Mouse (Mus musculus): ENCODE results near the gene Gnptab. TPM values are rescaled to one million over a fixed set of nuclear protein-coding genes. Genes with fewer than 3 reads are reported as not detected.
"Not testable (repeated sequence)": the region's sequence is repeated elsewhere in the genome, so short reads cannot be mapped to it uniquely, and the experiment has no call there.

Gnptab gene
- polyA plus RNA-seq, 1 experiment from 2014 or later: 12.8 TPM

DNA sequence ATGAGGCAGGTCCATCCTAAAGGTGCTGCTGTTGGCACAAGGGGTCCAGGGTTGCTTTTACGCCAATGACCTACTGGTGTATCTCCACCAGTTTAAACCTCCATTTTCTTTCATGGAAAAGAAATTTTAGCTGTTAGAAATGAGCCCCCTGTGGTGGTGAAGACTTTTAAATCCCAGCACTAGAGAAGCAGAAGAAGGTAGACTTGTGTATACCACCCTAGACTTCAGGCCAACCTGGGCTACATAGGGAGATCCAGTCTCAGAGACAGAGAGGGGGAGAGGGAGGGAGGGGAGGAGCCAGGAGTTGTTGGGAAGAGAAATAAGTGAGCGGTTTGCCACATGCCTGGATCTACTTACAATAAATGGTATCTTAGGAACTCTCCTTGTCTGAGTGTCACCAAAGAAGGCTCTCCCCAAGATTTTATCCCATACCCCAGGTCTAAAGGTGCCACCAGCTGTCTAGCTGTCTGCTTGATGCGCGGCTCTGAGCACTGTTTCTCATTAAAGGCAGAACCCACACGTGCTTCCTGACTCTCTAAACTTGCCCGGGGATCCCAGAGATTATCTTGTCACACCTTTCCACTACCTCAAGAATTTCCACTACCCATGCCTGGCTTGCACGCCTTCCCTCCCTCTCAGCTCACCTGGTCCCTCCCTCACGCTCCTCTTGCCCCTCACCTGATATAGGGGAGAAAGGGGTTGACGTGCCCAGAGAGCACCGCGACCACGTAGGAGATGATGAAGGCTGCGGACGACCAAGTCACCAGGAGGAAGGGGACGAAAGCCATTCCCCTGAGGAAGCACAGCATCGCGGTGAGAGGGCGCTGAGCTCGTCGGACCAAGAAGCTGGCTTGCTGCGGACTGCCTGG, 22.6 kb upstream of the Gnptab start:
- Histone ChIP-seq H3K9ac (peak overlapping the region; percentile 54), H3K4me2 (peak overlapping the region; percentile 81), H3K27ac (no peak overlapping the region), H3K9me3 (no peaks in the 10 kb centered on the region), H3K4me3 (replicated peaks) (peak overlapping the region; percentile 60), H3K36me3 (replicated peaks) (no peaks in the 10 kb centered on the region), H3K4me1 (peaks cover 9% of the 10 kb centered on the region; the same call in 1 of the 2 replicates), H3K27me3 (peaks cover 30% of the 10 kb centered on the region)
- ATAC-seq (ENCODE audit: low FRiP score): no peak; the same call in 1 of the 2 replicates
- WGBS: 10% methylated on average over 21 of the region's 21 CpGs

DNA sequence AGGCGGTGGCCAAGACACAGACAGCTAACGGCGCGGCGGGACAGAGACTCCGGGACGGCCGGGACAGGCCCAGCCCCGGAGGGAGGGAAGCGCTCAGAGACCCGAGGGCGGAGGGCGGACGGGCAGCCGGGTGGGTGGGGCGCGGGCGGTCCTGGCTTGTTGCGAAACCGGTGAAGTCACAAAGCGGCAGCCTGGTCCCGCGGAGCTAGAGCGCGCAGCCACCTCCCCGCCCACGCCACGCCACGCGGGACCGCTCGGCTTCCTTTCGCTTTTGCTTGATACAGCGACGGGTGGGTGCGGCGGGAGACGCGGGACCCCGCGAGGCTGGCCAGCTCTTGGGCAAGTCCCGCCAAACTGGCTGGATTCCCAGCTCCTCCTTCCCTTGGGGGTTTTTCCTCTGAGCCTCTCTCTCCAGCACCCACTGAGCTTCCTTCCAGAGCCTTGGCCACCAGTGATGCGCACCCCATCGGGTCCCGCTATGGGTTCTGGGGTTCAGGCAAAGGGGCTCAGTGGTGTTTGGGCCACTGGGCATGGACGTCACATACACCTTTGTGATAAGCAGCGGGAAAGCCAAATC, 21.9 kb upstream of the Gnptab start:
- Histone ChIP-seq H3K9ac (peak overlapping the region; percentile 54), H3K27me3 (peaks cover 30% of the 10 kb centered on the region), H3K36me3 (replicated peaks) (no peaks in the 10 kb centered on the region), H3K4me3 (replicated peaks) (peak overlapping the region; percentile 60), H3K27ac (no peak overlapping the region), H3K9me3 (no peaks in the 10 kb centered on the region), H3K4me1 (peaks cover 9% of the 10 kb centered on the region; the same call in 1 of the 2 replicates), H3K4me2 (peak overlapping the region; percentile 81)
- WGBS: 2% methylated on average over 45 of the region's 47 CpGs
- ATAC-seq (ENCODE audit: low FRiP score): peak; percentile 73

DNA sequence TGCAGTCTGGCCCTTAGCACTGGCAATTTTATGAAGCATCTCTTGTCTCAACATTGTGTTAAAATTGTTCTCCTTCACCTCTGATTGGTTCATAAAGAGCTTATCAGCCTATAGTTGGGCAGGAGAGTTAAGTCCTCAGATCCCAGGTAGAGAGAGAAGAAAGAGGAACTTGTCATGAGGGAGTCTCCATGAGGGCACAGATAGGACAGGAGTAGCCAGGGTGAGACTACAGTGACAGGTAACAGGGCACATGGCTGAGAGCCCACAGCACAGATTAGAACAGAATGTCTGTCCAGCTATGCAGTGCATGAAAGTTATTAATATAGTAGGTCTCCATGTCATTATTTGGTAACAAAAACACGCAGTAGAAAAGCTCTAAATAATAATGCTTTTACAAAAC, 16.7 kb upstream of the Gnptab start:
- Histone ChIP-seq H3K36me3 (replicated peaks) (no peaks in the 10 kb centered on the region), H3K4me2 (no peak overlapping the region), H3K4me1 (0 out of 2 replicates have a peak, but pooled peaks cover 2% of the 10 kb centered on the region), H3K27ac (no peak overlapping the region), H3K9me3 (no peaks in the 10 kb centered on the region), H3K27me3 (peaks cover 8% of the 10 kb centered on the region), H3K9ac (no peak overlapping the region), H3K4me3 (replicated peaks) (no peak overlapping the region)
- 81% methylated on average over 1 of the region's 1 CpGs for WGBS
- no peak for ATAC-seq (ENCODE audit: low FRiP score)

DNA sequence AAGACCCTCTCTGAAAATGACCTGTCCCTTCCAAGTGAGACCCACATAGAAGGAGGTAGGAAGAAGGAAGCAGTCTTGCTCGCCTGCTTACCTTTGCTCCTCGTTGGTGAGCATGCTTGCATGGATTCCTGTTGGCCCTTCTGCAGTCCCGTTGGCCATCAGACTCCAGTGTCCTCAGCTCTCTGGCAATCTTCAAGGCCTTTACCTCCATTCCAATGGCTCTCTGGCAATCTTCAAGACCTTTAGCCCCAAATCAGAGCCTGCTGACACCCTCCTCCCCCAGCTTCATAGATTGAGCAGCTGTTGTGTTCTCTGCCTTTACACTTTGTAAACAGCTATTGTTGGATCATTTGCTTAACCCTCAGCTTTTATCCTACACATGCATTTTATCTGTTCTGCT, 14.7 kb upstream of the Gnptab start:
- Histone ChIP-seq H3K4me3 (replicated peaks) (no peak overlapping the region), H3K9me3 (no peaks in the 10 kb centered on the region), H3K36me3 (replicated peaks) (no peaks in the 10 kb centered on the region), H3K27ac (no peak overlapping the region), H3K9ac (no peak overlapping the region), H3K4me2 (no peak overlapping the region), H3K27me3 (no peaks in the 10 kb centered on the region), H3K4me1 (no peaks in the 10 kb centered on the region)
- ATAC-seq (ENCODE audit: low FRiP score): no peak
- 81% methylated on average over 3 of the region's 3 CpGs for WGBS

DNA sequence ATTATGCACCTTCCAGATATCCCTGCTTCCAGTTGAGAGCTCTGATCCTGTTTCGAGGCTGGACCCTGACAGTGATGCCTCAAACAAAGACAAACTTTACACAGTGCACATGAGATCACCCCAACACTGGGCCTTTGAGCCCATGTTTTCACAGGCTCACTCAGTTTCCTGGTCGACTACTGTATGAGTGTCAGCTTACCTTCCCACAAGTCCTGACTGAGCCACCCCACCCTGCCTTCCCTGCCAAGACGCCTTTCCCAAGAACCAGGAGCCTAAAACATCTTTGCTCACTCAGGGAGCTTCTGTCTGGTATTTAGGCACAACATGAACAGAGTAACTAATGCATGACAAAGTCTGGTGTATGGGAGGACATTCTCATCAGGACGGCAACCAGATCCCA, 9.7 kb upstream of the Gnptab start:
- Histone ChIP-seq H3K4me2 (no peak overlapping the region), H3K9me3 (no peaks in the 10 kb centered on the region), H3K4me3 (replicated peaks) (no peak overlapping the region), H3K27me3 (no peaks in the 10 kb centered on the region), H3K9ac (no peak overlapping the region), H3K4me1 (no peaks in the 10 kb centered on the region), H3K36me3 (replicated peaks) (no peaks in the 10 kb centered on the region), H3K27ac (no peak overlapping the region)
- 67% methylated on average over 4 of the region's 4 CpGs for WGBS
- no peak for ATAC-seq (ENCODE audit: low FRiP score)

DNA sequence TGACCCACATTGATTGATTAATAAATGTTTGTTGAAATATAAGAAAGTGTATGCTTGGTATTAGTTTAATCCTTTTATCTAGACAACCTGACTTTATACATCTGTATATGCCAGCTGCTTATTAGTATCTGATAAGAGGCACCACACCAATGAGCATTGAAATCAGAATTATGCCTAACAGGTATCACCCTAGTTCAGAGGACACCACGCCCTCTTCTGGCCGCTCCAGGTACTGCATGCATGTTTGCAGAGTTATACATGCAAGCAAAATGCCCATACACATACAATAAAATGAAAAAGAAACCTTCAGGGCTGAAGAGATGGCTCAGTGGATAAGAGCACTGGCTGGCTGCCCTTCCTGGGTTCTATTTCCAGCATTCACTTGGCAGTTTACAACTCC, 7.1 kb upstream of the Gnptab start:
- H3K9me3 ChIP-seq: no peaks in the 10 kb centered on the region
- no peak for ATAC-seq (ENCODE audit: low FRiP score)
- no peaks in the 10 kb centered on the region for H3K36me3 ChIP-seq (replicated peaks)
- 0 out of 2 replicates have a peak, but pooled peaks cover 9% of the 10 kb centered on the region for H3K27me3 ChIP-seq
- no peak overlapping the region for H3K4me2 ChIP-seq
- no peaks in the 10 kb centered on the region for H3K4me1 ChIP-seq
- no peak overlapping the region for H3K27ac ChIP-seq
- 10% methylated on average over 2 of the region's 2 CpGs for WGBS
- H3K9ac ChIP-seq: no peak overlapping the region
- no peak overlapping the region for H3K4me3 ChIP-seq (replicated peaks)

DNA sequence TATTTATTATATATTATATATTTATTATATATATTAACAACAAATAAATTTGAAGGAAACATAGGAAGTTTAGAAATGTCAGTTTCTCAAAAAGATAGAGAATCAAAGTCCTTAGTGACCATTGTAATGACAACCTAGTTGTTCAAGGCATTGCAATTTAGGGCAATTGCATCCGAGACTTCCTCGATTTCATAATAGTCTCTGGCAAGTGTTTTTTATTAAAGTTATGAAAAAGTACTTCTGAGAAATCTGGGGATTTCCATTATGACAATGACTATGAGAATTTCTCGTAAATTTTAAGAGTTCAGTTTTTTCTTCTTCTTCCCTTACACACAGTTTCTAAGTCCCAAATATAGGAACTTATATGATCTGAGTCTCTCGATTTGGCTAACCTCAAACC, 6.5 kb upstream of the Gnptab start:
- H3K27ac ChIP-seq: no peak overlapping the region
- H3K9me3 ChIP-seq: no peaks in the 10 kb centered on the region
- H3K9ac ChIP-seq: no peak overlapping the region
- H3K4me1 ChIP-seq: no peaks in the 10 kb centered on the region
- H3K4me3 ChIP-seq (replicated peaks): no peak overlapping the region
- no peak for ATAC-seq (ENCODE audit: low FRiP score)
- 92% methylated on average over 4 of the region's 4 CpGs for WGBS
- H3K4me2 ChIP-seq: no peak overlapping the region
- 0 out of 2 replicates have a peak, but pooled peaks cover 9% of the 10 kb centered on the region for H3K27me3 ChIP-seq
- no peaks in the 10 kb centered on the region for H3K36me3 ChIP-seq (replicated peaks)

DNA sequence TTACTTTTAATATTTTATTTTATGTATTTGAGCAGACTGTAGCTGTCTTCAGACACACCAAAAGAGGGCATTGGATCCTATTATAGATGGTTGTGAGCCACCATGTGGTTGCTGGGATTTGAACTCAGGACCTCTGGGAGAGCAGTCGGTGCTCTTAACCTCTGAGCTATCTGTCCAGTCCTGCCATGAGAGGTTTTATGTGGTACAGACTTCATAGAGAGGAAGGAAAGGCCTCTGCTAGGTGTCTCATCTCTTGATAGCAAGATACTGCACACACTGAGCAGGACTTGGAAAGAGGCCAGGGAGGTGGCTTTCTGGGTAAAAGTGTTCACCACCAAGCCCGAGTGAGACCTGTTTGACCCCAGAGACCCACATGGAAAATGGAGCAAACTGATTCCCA, 6.0 kb upstream of the Gnptab start:
- H3K27ac ChIP-seq; H3K4me1 ChIP-seq; H3K9me3 ChIP-seq; H3K9ac ChIP-seq; H3K4me2 ChIP-seq; ATAC-seq (ENCODE audit: low FRiP score); H3K4me3 ChIP-seq (replicated peaks); H3K27me3 ChIP-seq; H3K36me3 ChIP-seq (replicated peaks): not testable (repeated sequence)
- 92% methylated on average over 2 of the region's 2 CpGs for WGBS

DNA sequence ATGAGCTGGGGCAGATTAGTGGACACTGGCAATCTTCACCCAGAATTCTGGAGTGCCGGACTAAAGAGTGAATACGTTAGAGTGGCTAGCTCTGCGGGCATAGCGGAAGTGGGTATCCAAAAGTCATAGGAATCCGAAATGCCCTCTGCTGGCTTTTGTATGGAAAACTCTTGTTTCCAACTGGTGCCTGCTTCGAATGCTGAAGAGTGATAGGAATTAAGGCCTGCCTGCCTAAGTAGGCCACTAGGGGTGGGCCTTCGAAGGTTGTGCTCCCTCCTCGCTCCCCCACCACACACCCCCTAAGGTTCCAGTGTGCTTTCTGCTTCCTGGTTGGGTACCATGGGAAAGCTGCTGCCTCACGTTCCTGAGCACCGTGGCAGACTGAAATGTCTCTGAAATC, 3.9 kb upstream of the Gnptab start:
- 32% methylated on average over 10 of the region's 10 CpGs for WGBS
- H3K9me3 ChIP-seq: no peaks in the 10 kb centered on the region
- no peaks in the 10 kb centered on the region for H3K36me3 ChIP-seq (replicated peaks)
- no peak overlapping the region for H3K9ac ChIP-seq
- peaks cover 7% of the 10 kb centered on the region for H3K4me1 ChIP-seq
- no peak overlapping the region for H3K27ac ChIP-seq
- H3K4me2 ChIP-seq: no peak overlapping the region
- no peak overlapping the region for H3K4me3 ChIP-seq (replicated peaks)
- 0 out of 2 replicates have a peak, but pooled peaks cover 9% of the 10 kb centered on the region for H3K27me3 ChIP-seq
- ATAC-seq (ENCODE audit: low FRiP score): no peak

DNA sequence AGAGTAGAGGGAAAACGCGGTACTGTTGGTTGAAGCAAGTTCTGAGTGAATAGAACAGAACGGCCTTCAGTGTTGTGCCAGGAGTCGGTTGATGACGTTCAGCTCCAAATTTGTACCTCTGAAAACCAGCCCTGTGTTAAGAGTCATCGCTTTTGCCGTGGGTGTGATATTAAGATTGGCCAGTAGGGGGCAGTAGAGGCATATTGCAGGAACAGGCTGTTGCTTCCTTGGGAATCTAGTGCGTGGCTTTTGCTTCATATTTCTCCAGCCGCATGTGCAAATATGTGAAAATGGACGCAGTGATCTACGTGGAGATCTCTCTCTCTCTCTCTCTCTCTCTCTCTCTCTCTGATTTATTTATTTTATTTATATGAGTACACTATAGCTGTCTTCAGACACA, 2.2 kb upstream of the Gnptab start:
- Histone ChIP-seq H3K4me1 (peaks cover 22% of the 10 kb centered on the region), H3K4me2 (peak overlapping the region; percentile 21; the same call in 1 of the 2 replicates), H3K4me3 (replicated peaks) (no peak overlapping the region), H3K27ac (no peak overlapping the region), H3K9ac (no peak overlapping the region), H3K9me3 (no peaks in the 10 kb centered on the region), H3K27me3 (0 out of 2 replicates have a peak, but pooled peaks cover 9% of the 10 kb centered on the region), H3K36me3 (replicated peaks) (no peaks in the 10 kb centered on the region)
- ATAC-seq (ENCODE audit: low FRiP score): no peak; the same call in 1 of the 2 replicates
- 6% methylated on average over 11 of the region's 11 CpGs for WGBS

DNA sequence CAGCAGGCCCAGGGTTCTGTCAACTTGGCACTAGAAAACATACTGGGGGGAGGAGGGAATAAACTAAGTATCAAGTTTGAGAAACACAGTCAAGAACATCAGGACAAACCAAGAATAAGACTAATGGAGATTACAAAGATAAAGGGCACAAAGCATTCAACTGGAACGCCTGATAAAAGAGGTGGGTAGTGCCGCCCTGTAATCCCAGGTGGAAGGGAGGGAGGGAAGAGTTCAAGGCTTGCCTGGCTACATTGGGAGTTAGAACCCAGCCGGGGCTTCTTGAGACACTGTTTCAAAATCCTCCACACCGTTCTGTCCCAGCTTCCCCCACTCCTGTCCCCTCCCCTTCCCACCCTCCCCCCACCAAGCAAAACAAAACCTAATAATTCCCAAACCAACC, 1.3 kb upstream of the Gnptab start:
- Histone ChIP-seq H3K4me2 (no peak overlapping the region), H3K9me3 (no peaks in the 10 kb centered on the region), H3K27me3 (0 out of 2 replicates have a peak, but pooled peaks cover 9% of the 10 kb centered on the region), H3K4me3 (replicated peaks) (no peak overlapping the region), H3K27ac (no peak overlapping the region), H3K9ac (no peak overlapping the region), H3K4me1 (peaks cover 22% of the 10 kb centered on the region), H3K36me3 (replicated peaks) (no peaks in the 10 kb centered on the region)
- 81% methylated on average over 4 of the region's 4 CpGs for WGBS
- no peak for ATAC-seq (ENCODE audit: low FRiP score)

DNA sequence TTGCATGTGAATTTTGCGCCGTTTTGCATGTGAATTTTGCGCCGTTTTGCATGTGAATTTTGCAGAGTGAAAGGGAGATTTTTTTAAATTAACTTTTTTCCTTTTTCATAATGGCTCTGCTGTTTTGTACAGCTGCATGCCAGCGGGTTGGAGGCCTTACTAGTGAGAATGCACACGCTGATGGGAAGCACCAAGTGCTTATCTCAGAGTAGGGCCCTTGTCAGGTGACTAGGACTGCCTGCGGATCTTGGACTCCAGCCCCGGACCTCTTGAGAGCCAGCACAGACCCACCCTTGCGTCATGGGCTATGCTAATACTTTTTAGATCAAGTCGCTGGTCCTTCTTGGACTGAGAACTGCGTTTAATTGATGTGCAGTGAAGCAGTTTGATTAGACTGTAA, 1.1 kb downstream of the Gnptab start:
- Histone ChIP-seq H3K9ac (peak overlapping the region; percentile 83), H3K4me1 (peaks cover 22% of the 10 kb centered on the region), H3K27ac (no peak overlapping the region), H3K36me3 (replicated peaks) (no peaks in the 10 kb centered on the region), H3K4me3 (replicated peaks) (peak overlapping the region; percentile 86), H3K9me3 (no peaks in the 10 kb centered on the region), H3K4me2 (peak overlapping the region; percentile 88), H3K27me3 (0 out of 2 replicates have a peak, but pooled peaks cover 9% of the 10 kb centered on the region)
- peak; percentile 54; the same call in 1 of the 2 replicates for ATAC-seq (ENCODE audit: low FRiP score)
- under 1% methylated on average over 11 of the region's 11 CpGs for WGBS
